Mouse (Mus musculus) midbrain, postnatal 0 days (tissue): Measurements from ENCODE around the gene Arrdc1. TPM values are rescaled to one million over a fixed set of nuclear protein-coding genes. Genes with fewer than 3 reads are reported as not detected.

ENCODE experiments used
- ATAC-seq: fragments of 200-750 bp; cut with Nextera tagmentation; 2 replicates; pipeline ENCODE4 v1.8.0; 2017; ENCODE audit warnings: moderate number of reproducible peaks, mild to moderate bottlenecking, moderate TSS enrichment, moderate library complexity; ENCODE audit not compliant: low FRiP score
- DNase-seq: peaks from one replicate; pipeline ENCODE4 v3.0.0-alpha.2; 2015; ENCODE audit warnings: low spot score
- H3K27ac ChIP-seq: fragments of 300-500 bp; sonication (generic); 2 replicates; pipeline ENCODE4 v1.5.1; 2014; ENCODE audit warnings: low read depth, mild to moderate bottlenecking, low read length, mixed read lengths
- H3K27me3 ChIP-seq: fragments of 300-500 bp; sonication (generic); 2 replicates; pipeline ENCODE4 v1.6.1; 2014; ENCODE audit warnings: low read length, control low read depth, mixed read lengths; ENCODE audit not compliant: insufficient read depth
- H3K36me3 ChIP-seq: fragments of 300-500 bp; sonication (generic); 2 replicates; pipeline ENCODE4 v1.6.1; 2014; ENCODE audit warnings: low read length, control low read depth, mixed read lengths; ENCODE audit not compliant: insufficient read depth
- H3K4me1 ChIP-seq: fragments of 300-500 bp; sonication (generic); 2 replicates; pipeline ENCODE4 v1.6.1; 2014; ENCODE audit warnings: mild to moderate bottlenecking, control low read depth, antibody characterized with exemption, low read length, mixed read lengths; ENCODE audit not compliant: insufficient read depth
- H3K4me2 ChIP-seq: fragments of 300-500 bp; sonication (generic); 2 replicates; pipeline ENCODE4 v1.6.1; 2014; ENCODE audit warnings: low read depth, mild to moderate bottlenecking, low read length, mixed read lengths; ENCODE audit not compliant: poor library complexity, severe bottlenecking
- H3K4me3 ChIP-seq: fragments of 300-500 bp; sonication (generic); 2 replicates; pipeline ENCODE4 v1.5.1; 2014; ENCODE audit warnings: low read depth, mild to moderate bottlenecking, low read length, moderate library complexity
- H3K9ac ChIP-seq: fragments of 300-500 bp; sonication (generic); replicated peaks from 2 replicates; pipeline ENCODE4 v1.6.1; 2014; ENCODE audit warnings: mild to moderate bottlenecking, low read length, moderate library complexity, mixed read lengths; ENCODE audit not compliant: poor library complexity, severe bottlenecking
- H3K9me3 ChIP-seq: fragments of 300-500 bp; sonication (generic); 2 replicates; pipeline ENCODE4 v1.6.1; 2016; ENCODE audit warnings: low read length, control low read depth
- CTCF ChIP-seq: IDR thresholded peaks from 2 replicates; pipeline ENCODE4 v1.5.1; 2016; ENCODE audit warnings: antibody characterized with exemption, mild to moderate bottlenecking
- WGBS: fragments of 180-500 bp; shearing (Covaris S2); extraction: QIAGEN DNeasy Blood & Tissue Kit; methylation state at CpG from one replicate; pipeline ENCODE4 v1.1.7; 2014; 5-methylcytosine and 5-hydroxymethylcytosine counted together
- polyA plus RNA-seq: library from polyadenylated mRNA; unstranded; fragments of >200 nt; fragmentation: Nextera tagmentation; extraction: Ambion mirVana; gene quantifications from 2 replicates; pipeline ENCODE4 v1.2.1, GENCODE M21; 2015
- total RNA-seq: library from RNA; depleted of rRNA; stranded (reverse); fragments of >200 nt; gene quantifications from 2 replicates; pipeline ENCODE4 v1.2.3, GENCODE M21; 2014

Gene Arrdc1
- total and polyA plus RNA-seq, 2 experiments from 2014 or later, result 44.7 to 55.7 TPM

DNA sequence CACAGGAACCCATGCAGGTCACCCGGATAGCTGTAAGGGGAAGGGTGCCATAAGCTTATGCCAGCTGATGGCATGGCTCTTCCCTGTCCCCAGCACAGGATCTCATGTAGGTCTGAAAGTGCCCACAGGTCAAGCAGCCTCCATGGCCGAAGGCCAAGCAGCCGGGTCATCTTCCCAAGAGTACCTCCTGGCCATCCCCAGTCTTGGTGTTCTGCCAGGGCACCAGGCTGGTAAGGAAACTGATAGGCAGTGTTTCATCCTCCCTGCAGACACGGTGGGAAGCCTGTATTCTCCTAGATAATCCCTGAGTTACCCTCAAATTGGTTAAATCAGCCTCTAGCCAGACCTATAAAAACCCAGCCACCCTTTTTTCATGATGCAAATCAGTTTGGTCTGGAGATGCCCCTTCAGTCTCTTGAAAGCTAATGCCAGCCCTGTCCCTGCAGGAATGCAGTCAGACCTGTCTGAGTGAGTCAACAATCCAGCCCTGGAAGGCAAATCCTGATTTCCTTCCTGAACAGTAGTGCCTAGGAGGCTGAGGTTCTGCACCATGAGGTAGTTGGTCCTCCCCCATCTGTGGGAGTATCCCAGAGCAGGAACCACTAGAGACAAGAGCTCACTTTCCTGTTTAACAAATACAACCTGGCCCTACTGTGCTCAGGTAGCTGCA, 7.1 kb downstream of the Arrdc1 start:
- H3K27me3 ChIP-seq, result no peaks in the 10 kb centered on the region
- TF ChIP-seq CTCF, result no peak
- no peak for ATAC-seq
- H3K4me3 ChIP-seq, result no peak overlapping the region
- no peak for DNase-seq
- peaks cover 17% of the 10 kb centered on the region for H3K36me3 ChIP-seq
- WGBS, result 65% methylated on average over 4 of the region's 4 CpGs
- H3K9ac ChIP-seq, result no peak overlapping the region
- no peak overlapping the region for H3K27ac ChIP-seq
- no peaks in the 10 kb centered on the region for H3K4me1 ChIP-seq
- H3K9me3 ChIP-seq, result no peaks in the 10 kb centered on the region
- H3K4me2 ChIP-seq, result no peak overlapping the region

DNA sequence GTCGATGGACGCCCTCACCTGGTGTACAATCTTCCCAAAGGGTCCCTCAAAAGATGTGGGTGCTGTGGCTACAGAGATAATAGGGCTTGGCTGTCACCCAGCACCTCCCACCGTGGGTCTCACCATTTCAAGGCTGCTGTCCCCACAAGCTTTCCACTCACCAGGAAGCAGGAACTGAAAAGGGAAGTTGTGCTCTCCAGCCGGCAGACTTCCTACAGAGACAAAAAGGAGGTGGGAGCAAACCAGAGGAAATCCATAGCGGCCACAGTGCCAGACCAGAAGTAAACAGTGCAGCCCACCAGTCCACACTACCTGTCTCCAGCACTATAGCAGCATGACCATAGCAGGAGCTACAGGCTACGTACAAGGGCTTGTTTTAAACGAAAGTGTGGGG, 8.1 kb downstream of the Arrdc1 start:
- H3K27ac ChIP-seq, result no peak overlapping the region
- H3K9me3 ChIP-seq, result no peaks in the 10 kb centered on the region
- H3K4me2 ChIP-seq, result no peak overlapping the region
- H3K4me1 ChIP-seq, result no peaks in the 10 kb centered on the region
- no peak overlapping the region for H3K9ac ChIP-seq
- WGBS, result 69% methylated on average over 7 of the region's 7 CpGs
- peaks cover 17% of the 10 kb centered on the region for H3K36me3 ChIP-seq
- ATAC-seq (no peak), DNase-seq (no peak)
- no peak for TF ChIP-seq CTCF
- no peaks in the 10 kb centered on the region for H3K27me3 ChIP-seq
- H3K4me3 ChIP-seq, result no peak overlapping the region

DNA sequence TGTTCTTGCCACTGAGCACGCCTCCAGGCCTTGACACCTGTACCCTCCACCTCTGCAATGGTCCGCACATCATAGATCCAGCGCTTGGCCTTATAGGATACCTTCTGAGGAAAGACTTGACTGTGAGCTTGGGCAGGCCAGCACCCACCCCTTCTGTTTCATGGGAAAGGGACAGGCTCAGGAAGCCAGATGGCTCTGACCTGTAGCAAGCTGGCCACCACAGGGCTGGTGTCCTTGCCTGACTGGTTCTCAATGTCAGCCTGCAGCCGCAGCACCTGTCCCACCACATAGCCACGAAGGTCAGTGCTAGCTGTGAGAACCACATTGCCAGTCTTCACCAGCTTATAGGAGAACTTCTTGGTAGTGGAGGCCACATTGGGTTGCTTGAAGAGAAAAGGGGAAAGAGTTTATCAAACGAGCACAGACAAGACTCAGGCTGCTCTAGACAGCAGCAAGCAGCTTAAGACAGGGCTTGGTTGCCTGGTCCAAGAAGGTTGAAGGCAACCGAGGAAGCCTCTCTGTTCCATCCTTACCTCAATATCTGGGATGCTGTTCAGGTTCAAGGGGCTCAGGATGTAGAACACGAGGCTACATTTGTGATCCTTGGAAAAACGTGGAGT, 8.6 kb downstream of the Arrdc1 start:
- H3K27me3 ChIP-seq, result no peaks in the 10 kb centered on the region
- ATAC-seq, result no peak
- WGBS, result 85% methylated on average over 9 of the region's 9 CpGs

DNA sequence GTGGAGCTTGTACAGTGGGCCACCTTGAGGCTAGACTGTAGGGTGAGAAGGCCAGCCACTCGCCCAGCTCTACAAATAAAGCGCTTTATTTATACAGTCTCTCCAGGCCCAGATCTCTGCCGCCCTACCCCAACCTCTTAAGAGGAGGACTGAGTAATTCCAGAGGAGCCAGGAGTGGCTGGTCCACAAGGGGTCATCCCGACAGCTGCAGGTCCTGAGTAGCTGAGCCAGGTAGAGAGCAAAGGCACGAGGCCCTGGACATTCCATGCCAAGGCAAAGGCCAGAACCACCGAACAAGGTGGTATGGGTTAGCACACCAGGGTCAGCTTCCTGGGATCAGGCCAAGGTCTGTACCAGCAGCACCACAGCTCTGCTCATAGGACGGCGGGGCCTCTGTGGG, 9.8 kb downstream of the Arrdc1 start:
- DNase-seq (no peak), ATAC-seq (no peak)
- no peaks in the 10 kb centered on the region for H3K27me3 ChIP-seq
- H3K4me1 ChIP-seq, result no peaks in the 10 kb centered on the region
- H3K36me3 ChIP-seq, result peaks cover 17% of the 10 kb centered on the region
- no peak overlapping the region for H3K4me2 ChIP-seq
- whole genome bisulfite sequencing, result 88% methylated on average over 8 of the region's 8 CpGs
- no peak overlapping the region for H3K9ac ChIP-seq
- no peaks in the 10 kb centered on the region for H3K9me3 ChIP-seq
- H3K27ac ChIP-seq, result no peak overlapping the region
- no peak for TF ChIP-seq CTCF
- H3K4me3 ChIP-seq, result no peak overlapping the region

More for the DNA sequence above, 8.6 kb downstream of the Arrdc1 start:
- no peaks in the 10 kb centered on the region for H3K9me3 ChIP-seq
- TF ChIP-seq CTCF, result no peak
- DNase-seq, result no peak
- no peak overlapping the region for H3K4me2 ChIP-seq
- no peaks in the 10 kb centered on the region for H3K4me1 ChIP-seq
- no peak overlapping the region for H3K9ac ChIP-seq
- no peak overlapping the region for H3K27ac ChIP-seq
- no peak overlapping the region for H3K4me3 ChIP-seq
- peaks cover 17% of the 10 kb centered on the region for H3K36me3 ChIP-seq

DNA sequence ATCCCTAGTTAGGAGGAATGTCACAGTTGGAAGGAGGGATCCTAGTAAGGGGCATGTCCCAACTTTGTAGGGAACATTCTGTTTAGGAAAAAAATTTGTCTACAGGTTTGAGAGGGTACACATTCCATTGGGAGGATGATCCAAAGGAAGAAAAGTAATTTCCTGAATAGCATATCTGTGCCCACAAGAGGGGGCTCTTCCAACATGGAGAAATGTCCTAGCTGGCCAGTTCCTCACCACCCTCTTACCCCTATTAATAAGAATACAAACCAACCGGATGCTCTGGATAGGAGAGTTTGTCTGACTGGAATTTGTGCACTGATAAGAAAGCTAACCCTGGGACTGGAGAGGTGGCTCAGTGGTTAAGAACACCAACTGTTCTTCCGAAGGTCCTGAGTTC, 11.5 kb downstream of the Arrdc1 start:
- no peaks in the 10 kb centered on the region for H3K27me3 ChIP-seq
- peaks cover 17% of the 10 kb centered on the region for H3K36me3 ChIP-seq
- ATAC-seq (no peak), DNase-seq (peak; percentile 18)
- WGBS, result 59% methylated on average over 2 of the region's 2 CpGs
- H3K4me3 ChIP-seq, result no peak overlapping the region
- no peak overlapping the region for H3K9ac ChIP-seq
- no peaks in the 10 kb centered on the region for H3K9me3 ChIP-seq
- H3K27ac ChIP-seq, result no peak overlapping the region
- H3K4me1 ChIP-seq, result no peaks in the 10 kb centered on the region
- H3K4me2 ChIP-seq, result no peak overlapping the region
- peak; percentile 56 for TF ChIP-seq CTCF

DNA sequence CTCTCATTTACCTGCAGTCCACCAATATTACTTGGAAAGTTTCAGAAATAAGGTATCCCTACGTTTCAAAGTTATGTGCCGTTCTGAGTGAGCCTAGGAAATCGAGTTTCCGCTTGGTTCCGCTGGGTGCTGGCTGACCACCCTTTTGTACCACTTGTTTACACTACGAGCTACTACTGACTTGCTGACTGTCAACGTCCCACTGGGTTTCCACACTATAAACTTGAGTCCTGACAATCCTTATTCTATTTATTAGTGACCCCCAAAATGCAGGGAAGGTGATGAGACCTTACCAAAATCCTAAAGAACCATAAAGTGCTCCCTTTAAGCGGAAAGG, 15.2 kb downstream of the Arrdc1 start:
- peak; percentile 27; the same call in 1 of the 2 replicates for ATAC-seq
- Histone ChIP-seq H3K27ac (peak overlapping the region; percentile 95), H3K4me3 (peak overlapping the region; percentile 88), H3K9ac (peak overlapping the region; percentile 92; the same call in 1 of the 2 replicates), H3K9me3 (no peaks in the 10 kb centered on the region), H3K27me3 (no peaks in the 10 kb centered on the region), H3K4me1 (peaks cover 6% of the 10 kb centered on the region), H3K36me3 (no peaks in the 10 kb centered on the region), H3K4me2 (peak overlapping the region; percentile 66)
- TF ChIP-seq CTCF, result peak; percentile 0; the same call in 1 of the 2 replicates
- no peak for DNase-seq
- WGBS, result 8% methylated on average over 8 of the region's 8 CpGs
